Mouse (Mus musculus): Measurements from ENCODE around the gene Polr3gl.

DNA sequence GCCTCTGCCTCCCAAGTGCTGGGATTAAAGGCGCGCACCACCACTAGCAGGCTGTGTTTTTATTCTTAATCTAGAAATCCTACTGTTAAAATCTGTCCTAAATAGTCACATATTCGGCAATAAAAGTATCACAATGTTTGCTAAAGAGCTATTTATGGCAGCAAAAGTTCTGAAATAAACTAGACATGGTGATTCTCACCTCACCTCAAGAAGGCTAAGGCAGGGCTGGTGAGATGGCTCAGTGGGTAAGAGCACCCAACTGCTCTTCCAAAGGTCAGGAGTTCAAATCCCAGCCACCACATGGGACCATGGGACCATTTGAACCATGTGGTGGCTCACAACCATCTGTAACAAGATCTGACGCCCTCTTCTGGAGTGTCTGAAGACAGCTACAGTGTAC, 3.3 kb downstream of the Polr3gl start:
- TF ChIP-seq CTCF (IDR thresholded peaks at IDR 0.05; ENCODE audit: borderline replicate concordance, insufficient read depth, low read length): no peak
- no peak for TF ChIP-seq POLR2A (IDR thresholded peaks at IDR 0.05; ENCODE audit: low read depth, low read length)

Measured in embryonic fibroblast, embryonic 13.5 days (primary cell).